Mouse (Mus musculus) lung, postnatal 36 days (tissue): ENCODE data around the gene Krt31.

Source experiments
- DNase-seq: peaks from one replicate; pipeline ENCODE4 v3.0.0; 2022; ENCODE audit warnings: mixed read lengths

Gene Krt31

GRCm38 (mm10) chr11:100050451-100050850 lies at the start of gene Krt31:
Krt31 (minus strand) TSS chr11:100050551.
- no peak for DNase-seq

GRCm38 (mm10) chr11:100097819-100098218 lies 47.5 kb upstream of the Krt31 start:
- no peak for DNase-seq

- DNase-seq = no peak
These were observed 45.8 kb upstream of the Krt31 start, which contains the start of gene Krt35 for GRCm38 (mm10) chr11:100096141-100096540. Krt35 (minus strand) TSS chr11:100096241.

GRCm38 (mm10) chr11:100088378-100089025 lies 38.2 kb upstream of the Krt31 start:
- no peak for DNase-seq

GRCm38 (mm10) chr11:100087861-100088260 lies 37.5 kb upstream of the Krt31 start, which contains the start of gene Krt32:
Krt32 (minus strand) TSS chr11:100088226.
- no peak for DNase-seq

- DNase-seq = peak; percentile 35
These were observed 23.5 kb upstream of the Krt31 start for GRCm38 (mm10) chr11:100073873-100074272.

GRCm38 (mm10) chr11:100067293-100068036 lies 17.1 kb upstream of the Krt31 start:
- DNase-seq = peak; percentile 80

- DNase-seq = no peak
These were observed 16.1 kb upstream of the Krt31 start for GRCm38 (mm10) chr11:100066236-100067010.

- DNase-seq = no peak
These were observed 8.5 kb upstream of the Krt31 start for GRCm38 (mm10) chr11:100058875-100059274.

- DNase-seq = peak; percentile 24
These were observed 5.6 kb upstream of the Krt31 start for GRCm38 (mm10) chr11:100055686-100056655.

GRCm38 (mm10) chr11:100047193-100047592 lies 3.2 kb downstream of the Krt31 start:
- no peak for DNase-seq

- peak; percentile 22 for DNase-seq
These were observed 4.0 kb downstream of the Krt31 start for GRCm38 (mm10) chr11:100046303-100046866.

- no peak for DNase-seq
These were observed 8.9 kb downstream of the Krt31 start, which contains the start of gene Krt34 for GRCm38 (mm10) chr11:100041454-100041853. Krt34 (minus strand) TSS chr11:100041554.

- no peak for DNase-seq
These were observed 20.6 kb downstream of the Krt31 start, which contains the start of gene Krt33b for GRCm38 (mm10) chr11:100029768-100030167. Krt33b (minus strand) TSS chr11:100029868.

GRCm38 (mm10) chr11:100021438-100021837 lies 28.9 kb downstream of the Krt31 start:
- DNase-seq = no peak

GRCm38 (mm10) chr11:100019466-100019865 lies 30.9 kb downstream of the Krt31 start:
- DNase-seq = no peak

- DNase-seq = no peak
These were observed 34.2 kb downstream of the Krt31 start, which contains the start of gene Krt33a for GRCm38 (mm10) chr11:100016112-100016511. Krt33a (minus strand) TSS chr11:100016212.

GRCm38 (mm10) chr11:100013691-100014171 lies 36.6 kb downstream of the Krt31 start:
- DNase-seq = peak; percentile 56

GRCm38 (mm10) chr11:100010682-100011081 lies 39.7 kb downstream of the Krt31 start:
- no peak for DNase-seq

GRCm38 (mm10) chr11:100008336-100008735 lies 42.0 kb downstream of the Krt31 start:
- DNase-seq = no peak

GRCm38 (mm10) chr11:100006624-100007023 lies 43.7 kb downstream of the Krt31 start:
- DNase-seq = no peak
